Mouse (Mus musculus): ENCODE results near the gene Fitm2.

DNA sequence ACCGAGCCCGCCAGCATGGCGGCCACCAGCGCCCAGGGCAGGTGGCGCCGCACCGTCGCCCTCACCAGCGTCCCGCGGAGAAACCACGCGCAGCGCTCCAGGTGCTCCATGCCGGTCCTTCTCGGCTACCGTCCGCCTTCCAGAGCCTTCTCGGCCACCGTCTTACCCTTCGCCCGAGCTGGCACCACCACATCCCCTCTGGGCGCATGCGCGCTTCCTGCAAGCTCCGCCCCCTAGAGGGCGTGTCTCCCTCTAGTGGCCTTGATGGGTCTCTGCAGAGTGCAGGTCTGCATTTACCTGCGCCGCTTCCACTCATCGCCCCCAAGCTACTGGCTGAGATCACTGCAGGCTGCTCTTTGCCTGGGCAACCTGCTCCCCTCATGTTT, at the start of gene Fitm2:
- TF ChIP-seq CTCF (IDR thresholded peaks at IDR 0.05; ENCODE audit: borderline replicate concordance, extremely low read depth, insufficient read depth, insufficient read length) (peak; percentile 100), POLR2A (IDR thresholded peaks at IDR 0.05; ENCODE audit: borderline replicate concordance, extremely low read depth, insufficient read depth, insufficient read length, poor library complexity, severe bottlenecking) (no peak; the same call in 1 of the 2 replicates)

Data from brain, embryonic 14.5 days (tissue).